Mouse (Mus musculus) telencephalon, adult 2 months (tissue): ENCODE measurements at regions not wholly inside any gene's neighbourhood (a gene's known extent, or its start where the extent isn't known, plus 50 kb on each side); places are given as distances from the start of the nearest gene placed in this dataset.

Experiments
- DNase-seq: peaks from one replicate; pipeline ENCODE4 v3.0.0-alpha.2; 2011; ENCODE audit warnings: low read depth, low spot score

- no peak for DNase-seq
Measured at GRCm38 (mm10) chr6:147954967-147955830, 91.9 kb upstream of the Far2 start.

GRCm38 (mm10) chr6:147964739-147965138 is 82.3 kb upstream of the Far2 start:
- no peak for DNase-seq

GRCm38 (mm10) chr6:147970162-147970608 is 76.9 kb upstream of the Far2 start:
- DNase-seq, result no peak

- DNase-seq, result no peak
Measured at GRCm38 (mm10) chr6:147972552-147972951, 74.5 kb upstream of the Far2 start.

- no peak for DNase-seq
Measured at GRCm38 (mm10) chr6:147973059-147973458, 74.0 kb upstream of the Far2 start.

- DNase-seq, result no peak
Measured at GRCm38 (mm10) chr6:147975917-147976316, 71.1 kb upstream of the Far2 start.

GRCm38 (mm10) chr6:147989381-147989780 is 57.7 kb upstream of the Far2 start:
- DNase-seq, result no peak
